Mouse (Mus musculus) monocyte, adult 2 months (primary cell): ENCODE data around the gene Trappc10.

Source experiments
- DNase-seq, 2 experiments: peaks; one replicate each; pipeline ENCODE4 v3.0.0; 2022; ENCODE audit warnings: low spot score in 2 of 2, low read depth in 1 of 2

Gene Trappc10

DNA sequence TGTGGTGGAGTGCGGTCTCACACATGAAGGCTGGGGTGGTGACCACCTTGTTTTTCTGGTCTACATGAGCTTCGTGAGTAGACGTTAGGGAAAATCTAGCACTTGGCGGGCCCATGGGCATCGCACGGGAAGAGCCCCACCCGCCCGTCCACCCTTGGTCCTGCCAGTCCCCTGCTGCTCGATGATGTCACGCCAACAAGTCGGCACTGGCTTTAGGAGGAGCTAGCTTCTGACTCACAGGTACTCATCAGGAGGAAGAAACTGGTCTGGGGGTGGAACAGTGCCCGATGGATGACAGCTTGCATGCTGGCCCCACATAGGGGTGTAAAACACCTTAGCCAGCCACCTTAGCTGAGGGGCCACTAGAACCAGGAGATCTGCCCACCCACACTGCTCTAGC, 81.8 kb downstream of the Trappc10 start:
- DNase-seq, result no peak

GRCm38 (mm10) chr10:78161096-78161495, 83.3 kb downstream of the Trappc10 start:
- DNase-seq, result no peak

GRCm38 (mm10) chr10:78160369-78161095, 83.9 kb downstream of the Trappc10 start:
- DNase-seq, result peak in 1 of 2 experiments; percentile 23

DNA sequence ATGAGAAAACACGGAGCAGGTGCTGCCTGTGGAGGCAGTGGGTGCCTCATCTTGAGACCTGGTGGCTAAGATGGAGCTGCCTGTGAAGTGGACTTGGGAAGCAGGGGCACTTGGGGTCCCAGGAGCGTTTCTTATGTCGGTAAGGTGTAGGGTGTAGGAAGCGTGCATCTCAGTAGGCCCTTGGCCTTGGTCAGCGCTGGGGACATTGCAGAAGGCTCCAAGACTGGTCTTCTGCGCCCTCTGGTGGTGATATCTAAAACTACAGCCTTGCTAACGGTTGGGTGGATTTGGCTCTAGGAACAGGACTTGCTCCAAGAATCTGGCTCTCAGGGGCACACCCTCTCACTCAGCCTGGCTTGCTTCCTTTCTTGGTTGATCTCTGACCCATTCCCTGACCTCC, 84.5 kb downstream of the Trappc10 start:
- peak; percentile 57 to 80 for DNase-seq

- DNase-seq, result peak in 1 of 2 experiments; percentile 28
Observed at GRCm38 (mm10) chr10:78159252-78159878, 85.1 kb downstream of the Trappc10 start.

DNA sequence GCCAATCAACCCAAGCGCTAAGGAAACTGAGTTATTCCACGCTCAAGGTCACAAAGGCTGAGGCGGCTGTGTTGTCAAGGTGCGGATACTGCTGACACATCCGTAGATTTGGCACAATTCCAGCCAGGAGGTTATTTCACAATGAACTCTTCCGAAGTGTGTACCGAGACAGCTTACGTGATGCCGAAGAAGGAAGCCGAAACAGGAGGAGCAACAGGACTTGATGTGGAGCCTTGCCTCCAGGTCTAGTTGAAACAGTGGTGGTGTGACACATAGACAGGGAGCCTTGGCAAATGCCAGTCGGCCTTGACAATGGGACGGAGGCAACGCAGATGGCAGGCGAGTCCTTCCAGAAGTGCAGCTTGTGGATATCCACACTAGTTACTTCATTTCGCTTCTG, 86.4 kb downstream of the Trappc10 start:
- no peak for DNase-seq

- DNase-seq, result no peak
Observed at GRCm38 (mm10) chr10:78156926-78157325, 87.5 kb downstream of the Trappc10 start.

- DNase-seq, result no peak
Observed at GRCm38 (mm10) chr10:78148834-78149766, 95.3 kb downstream of the Trappc10 start.

DNA sequence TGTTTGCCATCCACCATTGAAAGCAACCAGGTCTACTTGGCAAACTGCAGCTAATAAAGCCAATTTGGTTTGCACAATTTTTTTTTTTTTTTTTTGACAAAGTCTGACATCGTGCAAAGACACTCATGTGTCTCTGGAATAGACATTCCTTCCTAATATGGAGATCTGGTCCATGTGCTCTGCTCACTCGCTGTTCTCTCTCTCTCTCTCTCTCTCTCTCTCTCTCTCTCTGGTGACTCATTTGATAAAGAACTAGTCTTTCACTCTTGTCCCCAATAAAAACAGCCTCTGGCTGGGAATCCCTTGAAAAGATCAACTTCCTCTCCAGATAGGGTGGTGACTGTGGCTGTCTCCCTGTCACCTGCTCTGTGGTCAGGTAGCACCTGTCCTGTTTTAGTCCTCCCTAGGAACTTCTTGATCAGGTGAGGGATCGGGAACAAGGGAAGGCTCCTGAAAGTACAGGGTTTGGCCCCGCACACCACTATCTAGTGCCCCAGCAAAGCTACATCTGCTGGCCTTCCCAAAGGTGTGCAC, 96.5 kb downstream of the Trappc10 start:
- no peak for DNase-seq

DNA sequence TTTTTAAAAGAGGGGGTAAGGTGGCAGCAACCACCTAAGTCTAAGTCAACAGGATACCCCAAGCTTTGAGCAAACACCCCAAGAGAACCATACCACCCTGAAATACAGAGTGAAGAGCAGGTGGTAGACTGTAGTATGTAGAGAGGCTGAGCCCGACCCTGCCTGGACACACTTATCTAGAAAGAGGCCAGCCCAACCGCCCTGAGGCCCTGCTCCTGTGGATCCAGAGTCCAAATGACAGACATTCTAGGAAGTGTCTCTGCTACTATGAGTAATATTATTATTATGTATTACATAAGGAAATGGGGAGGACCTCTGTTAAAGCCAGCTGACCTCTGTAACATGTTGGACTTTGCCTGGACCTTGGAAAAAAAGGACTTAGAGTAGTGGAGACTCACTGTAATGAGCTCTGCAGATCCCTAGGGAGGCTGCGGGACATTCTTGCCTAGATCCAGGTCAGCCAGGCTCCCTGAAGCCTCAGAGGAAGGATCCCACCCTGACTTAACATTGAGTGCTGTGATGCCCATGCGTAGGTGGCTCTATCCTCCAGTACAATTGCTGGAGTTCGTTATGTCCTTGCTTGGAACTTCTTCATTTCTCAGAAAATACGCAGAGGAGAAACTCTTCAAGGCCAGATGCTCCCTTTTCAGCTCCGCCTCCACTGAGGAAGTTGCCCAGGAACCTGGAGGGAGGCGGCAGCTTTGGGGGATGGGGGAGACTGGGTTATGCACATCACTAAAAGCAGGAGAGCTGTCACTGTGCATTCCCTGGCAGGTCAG, 100.5 kb downstream of the Trappc10 start:
- no peak for DNase-seq

GRCm38 (mm10) chr10:78140843-78141242, 103.6 kb downstream of the Trappc10 start:
- DNase-seq, result no peak

GRCm38 (mm10) chr10:78140251-78140600, 104.2 kb downstream of the Trappc10 start:
- DNase-seq, result no peak

DNA sequence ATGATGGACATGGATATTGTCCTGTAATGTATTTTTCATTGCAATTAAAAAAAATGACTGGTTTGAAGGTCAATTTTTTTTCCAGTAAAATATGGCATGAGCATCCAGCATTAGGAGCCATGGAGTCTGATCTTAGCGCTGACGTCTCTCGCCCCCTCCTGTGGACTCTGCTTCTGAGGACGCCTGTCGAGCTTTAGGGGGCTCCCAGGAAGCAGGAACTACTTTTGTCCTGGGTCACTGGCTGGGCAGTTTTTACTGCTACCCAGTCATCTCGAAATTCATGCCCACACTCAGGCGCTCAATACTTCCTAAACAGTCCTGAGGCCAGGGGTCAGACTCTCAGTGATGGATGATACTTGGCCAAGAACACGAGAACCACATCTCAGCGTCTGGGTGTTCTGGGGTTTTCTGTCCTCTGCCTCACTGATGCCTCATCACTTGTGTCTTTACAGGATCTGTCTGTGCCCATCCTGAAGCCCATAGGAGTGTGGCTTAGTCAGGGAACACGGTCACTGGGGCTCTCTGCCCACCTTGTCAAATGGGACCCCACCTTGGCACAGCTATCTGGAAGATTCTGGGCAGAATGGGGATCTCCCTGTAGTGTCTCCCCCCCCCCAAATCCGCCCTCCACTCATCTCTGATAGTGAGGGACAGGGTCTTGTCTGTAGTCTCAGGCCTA, 104.7 kb downstream of the Trappc10 start:
- DNase-seq, result no peak

DNA sequence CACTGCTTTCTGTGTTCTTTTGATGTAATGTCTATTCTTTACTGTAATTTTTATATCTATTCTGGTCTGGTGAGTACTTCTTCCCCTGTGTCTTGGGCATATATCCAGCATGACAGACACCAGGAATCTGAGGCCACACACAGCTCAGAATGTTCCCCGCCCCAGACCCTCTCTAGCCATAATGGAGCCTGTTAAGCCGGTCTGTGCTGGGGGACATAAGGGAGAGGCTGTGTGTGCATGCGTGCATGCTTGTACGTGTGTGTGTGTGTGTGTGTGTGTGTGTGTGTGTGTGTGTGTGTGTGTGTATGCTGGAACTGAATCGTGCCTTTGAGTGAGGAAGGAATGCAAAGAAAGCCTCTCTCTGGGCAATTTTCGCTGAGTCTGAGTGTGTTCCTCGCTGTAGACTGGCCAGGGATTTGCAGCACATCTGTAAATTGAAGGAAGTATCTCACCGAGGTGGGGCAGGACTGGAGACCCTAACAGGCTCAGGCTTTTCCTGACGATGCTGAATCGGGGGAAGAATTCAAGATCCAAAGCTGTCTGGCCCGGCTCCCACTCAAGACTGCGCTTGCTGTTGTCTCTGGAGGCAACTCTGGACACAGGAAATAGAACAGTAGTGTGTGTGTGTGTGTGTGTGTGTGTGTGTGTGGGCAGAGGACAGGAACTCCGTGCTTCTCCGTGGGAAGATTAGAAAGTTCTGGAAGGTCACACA, 105.5 kb downstream of the Trappc10 start:
- DNase-seq, result no peak

- no peak for DNase-seq
Observed at GRCm38 (mm10) chr10:78137191-78137590, 107.2 kb downstream of the Trappc10 start.
